Mouse (Mus musculus) left cerebral cortex, adult 8-10 months (tissue): Measurements from ENCODE around the gene Mvb12a. TPM values are rescaled to one million over a fixed set of nuclear protein-coding genes. Genes with fewer than 3 reads are reported as not detected.
A peak's percentile ranks its signal among the peaks of the same experiment; 100 is the strongest.
"Not testable (repeated sequence)": the region's sequence is repeated elsewhere in the genome, so short reads cannot be mapped to it uniquely, and the experiment has no call there.

Experiments used
- DNase-seq, 2 experiments: peaks; one replicate each; pipeline ENCODE4 v3.0.0; 2022; ENCODE audit warnings: low spot score in 2 of 2
- total RNA-seq, 4 experiments: library from RNA; stranded (reverse); gene quantifications; 2 replicates each; pipeline ENCODE4 v1.2.4; 2022

Mvb12a gene
- total RNA-seq, 4 experiments from 2014 or later, result 38.0 to 44.2 (median 39.9) TPM

- no peak for DNase-seq
Observed at GRCm38 (mm10) chr8:71526272-71526671, 16.4 kb upstream of the Mvb12a start.

GRCm38 (mm10) chr8:71527162-71527870 is 15.4 kb upstream of the Mvb12a start:
- DNase-seq, result no peak

GRCm38 (mm10) chr8:71528362-71529073 is 14.2 kb upstream of the Mvb12a start:
- DNase-seq, result no peak

- not testable (repeated sequence) for DNase-seq
Observed at GRCm38 (mm10) chr8:71530735-71531467, 11.8 kb upstream of the Mvb12a start.

- no peak for DNase-seq
Observed at GRCm38 (mm10) chr8:71534263-71534810, 8.4 kb upstream of the Mvb12a start.

GRCm38 (mm10) chr8:71535663-71536062 is 7.1 kb upstream of the Mvb12a start:
- no peak for DNase-seq

GRCm38 (mm10) chr8:71537028-71537867 is 5.5 kb upstream of the Mvb12a start, which contains the start of gene Bst2:
TSS of gene Bst2 (minus strand) at chr8:71537456.
- no peak for DNase-seq

- no peak for DNase-seq
Observed at GRCm38 (mm10) chr8:71543755-71544154, 1.0 kb downstream of the Mvb12a start.

GRCm38 (mm10) chr8:71545053-71545452 is 2.3 kb downstream of the Mvb12a start:
- no peak for DNase-seq

GRCm38 (mm10) chr8:71547590-71547989 is 4.9 kb downstream of the Mvb12a start:
- DNase-seq, result no peak

- no peak for DNase-seq
Observed at GRCm38 (mm10) chr8:71550754-71551153, 8.0 kb downstream of the Mvb12a start.

GRCm38 (mm10) chr8:71552770-71553169 is 10.0 kb downstream of the Mvb12a start:
- no peak for DNase-seq

- DNase-seq, result no peak
Observed at GRCm38 (mm10) chr8:71554001-71554400, 11.3 kb downstream of the Mvb12a start.

- DNase-seq, result no peak
Observed at GRCm38 (mm10) chr8:71554644-71555043, 11.9 kb downstream of the Mvb12a start.

- DNase-seq, result no peak
Observed at GRCm38 (mm10) chr8:71558071-71558957, 15.6 kb downstream of the Mvb12a start, which contains the start of gene Tmem221. TSS of gene Tmem221 (minus strand) at chr8:71558871.

GRCm38 (mm10) chr8:71558958-71559690 is 16.4 kb downstream of the Mvb12a start:
- DNase-seq, result no peak

- DNase-seq, result no peak
Observed at GRCm38 (mm10) chr8:71560071-71560470, 17.3 kb downstream of the Mvb12a start.

- DNase-seq, result no peak
Observed at GRCm38 (mm10) chr8:71560765-71561164, 18.0 kb downstream of the Mvb12a start.

- DNase-seq, result peak in 1 of 2 experiments; percentile 50
Observed at GRCm38 (mm10) chr8:71561401-71561800, 18.7 kb downstream of the Mvb12a start.
